Mouse (Mus musculus) limb, embryonic 12.5 days (tissue): Measurements from ENCODE around the gene 2010111I01Rik. TPM values are rescaled to one million over a fixed set of nuclear protein-coding genes. Genes with fewer than 3 reads are reported as not detected.
"Not testable (repeated sequence)": the region's sequence is repeated elsewhere in the genome, so short reads cannot be mapped to it uniquely, and the experiment has no call there.

Source experiments
- ATAC-seq: fragments of 200-750 bp; cut with Nextera tagmentation; 2 replicates; pipeline ENCODE4 v1.8.0; 2017; ENCODE audit warnings: low read depth, moderate TSS enrichment; ENCODE audit not compliant: insufficient number of reproducible peaks, insufficient read depth, low FRiP score, low TSS enrichment
- H3K27ac ChIP-seq: fragments of 300-500 bp; sonication (generic); 2 replicates; pipeline ENCODE4 v1.5.1; 2016; ENCODE audit warnings: mild to moderate bottlenecking, moderate library complexity
- H3K27me3 ChIP-seq: fragments of 300-500 bp; sonication (generic); 2 replicates; pipeline ENCODE4 v1.6.1; 2016; ENCODE audit warnings: mild to moderate bottlenecking, moderate library complexity
- H3K36me3 ChIP-seq: fragments of 300-500 bp; sonication (generic); 2 replicates; pipeline ENCODE4 v1.6.1; 2016; ENCODE audit warnings: mild to moderate bottlenecking, moderate library complexity
- H3K4me1 ChIP-seq: fragments of 300-500 bp; sonication (generic); replicated peaks from 2 replicates; pipeline ENCODE4 v1.6.1; 2016
- H3K4me2 ChIP-seq: fragments of 300-500 bp; sonication (generic); 2 replicates; pipeline ENCODE4 v1.6.1; 2016; ENCODE audit warnings: mild to moderate bottlenecking, moderate library complexity
- H3K4me3 ChIP-seq: fragments of 300-500 bp; sonication (generic); replicated peaks from 2 replicates; pipeline ENCODE4 v1.5.1; 2016; ENCODE audit warnings: mild to moderate bottlenecking
- H3K9ac ChIP-seq: fragments of 300-500 bp; sonication (generic); replicated peaks from 2 replicates; pipeline ENCODE4 v1.6.1; 2016; ENCODE audit warnings: mild to moderate bottlenecking, moderate library complexity
- H3K9me3 ChIP-seq: fragments of 300-500 bp; sonication (generic); 2 replicates; pipeline ENCODE4 v1.6.1; 2016; ENCODE audit warnings: mild to moderate bottlenecking, moderate library complexity
- WGBS: fragments of 180-500 bp; shearing (Covaris S2); methylation state at CpG from one replicate; pipeline ENCODE4 v1.1.7; 2016; 5-methylcytosine and 5-hydroxymethylcytosine counted together
- polyA plus RNA-seq: library from polyadenylated mRNA; unstranded; fragments of >200 nt; fragmentation: Nextera tagmentation; extraction: Ambion mirVana; gene quantifications from 2 replicates; pipeline ENCODE4 v1.2.1, GENCODE M21; 2016

Gene 2010111I01Rik
- polyA plus RNA-seq, 1 experiment from 2014 or later, result 207 TPM

DNA sequence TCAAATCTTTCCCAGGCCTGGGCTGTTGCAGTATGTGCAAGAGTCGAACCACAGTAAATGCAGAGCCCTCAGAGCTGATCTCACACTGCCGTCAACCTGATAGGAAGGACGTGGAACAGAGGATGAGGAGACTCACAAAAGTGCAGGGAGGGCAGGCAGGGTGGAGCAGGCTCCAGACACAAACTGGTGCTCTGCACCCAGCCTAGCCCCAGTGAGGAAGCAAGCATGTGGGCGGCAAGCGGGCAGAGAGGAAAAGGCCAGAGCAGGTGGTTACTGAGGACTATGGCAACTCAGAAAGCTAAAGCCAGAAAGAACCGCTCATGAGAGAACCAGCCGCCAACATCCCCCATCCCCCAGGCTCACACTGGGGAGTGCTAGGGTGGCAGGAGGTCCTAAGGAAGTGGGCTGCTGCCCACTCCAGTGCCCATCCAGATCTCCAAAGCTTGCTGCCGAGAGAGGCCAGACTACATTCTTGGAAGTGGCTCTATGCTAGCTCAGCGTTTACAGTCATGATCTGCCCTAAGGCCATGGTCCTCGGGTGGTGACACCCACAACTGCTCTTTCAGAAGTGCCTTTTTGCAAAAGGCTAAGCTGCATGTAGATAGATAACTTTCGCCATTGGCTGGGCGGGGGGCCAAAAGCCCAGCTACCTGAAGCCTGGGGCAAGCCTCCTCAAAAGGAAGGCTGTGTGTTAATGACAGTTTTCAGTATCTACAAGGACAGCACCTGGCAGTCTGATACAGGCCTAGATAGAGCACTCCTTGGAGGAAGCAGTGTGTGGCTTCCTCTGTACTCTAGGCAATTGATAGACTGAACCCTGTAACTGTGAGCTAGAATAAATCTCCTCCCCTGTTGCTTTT, 349.3 kb downstream of the 2010111I01Rik start:
- Histone ChIP-seq H3K4me1 (peaks cover 32% of the 10 kb centered on the region), H3K9ac (no peak overlapping the region), H3K27me3 (no peaks in the 10 kb centered on the region), H3K4me3 (no peak overlapping the region), H3K4me2 (no peak overlapping the region), H3K27ac (peak overlapping the region; percentile 59; the same call in 1 of the 2 replicates), H3K9me3 (no peaks in the 10 kb centered on the region), H3K36me3 (peaks cover 32% of the 10 kb centered on the region)
- 80% methylated on average over 12 of the region's 12 CpGs for WGBS
- ATAC-seq, result no peak

DNA sequence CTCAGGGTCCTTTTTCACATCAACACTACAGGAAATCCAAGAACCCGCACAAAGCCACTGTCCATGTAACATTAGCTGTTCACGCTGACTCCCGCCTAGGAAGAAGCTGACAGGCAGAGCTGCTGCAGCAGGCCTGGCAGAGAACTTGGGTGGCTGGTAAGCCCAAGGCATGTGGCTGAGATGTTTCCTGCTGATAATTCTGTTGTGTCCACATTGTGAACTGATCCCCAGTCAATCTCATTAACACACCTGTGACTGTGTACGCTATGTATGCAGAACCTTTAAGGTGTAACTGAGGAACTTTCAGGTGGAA, 349.9 kb downstream of the 2010111I01Rik start:
- no peaks in the 10 kb centered on the region for H3K27me3 ChIP-seq
- H3K9me3 ChIP-seq, result no peaks in the 10 kb centered on the region
- H3K27ac ChIP-seq, result peak overlapping the region; percentile 59; the same call in 1 of the 2 replicates
- no peak overlapping the region for H3K9ac ChIP-seq
- 77% methylated on average over 4 of the region's 4 CpGs for WGBS
- H3K4me1 ChIP-seq, result peaks cover 28% of the 10 kb centered on the region
- no peak overlapping the region for H3K4me2 ChIP-seq
- H3K36me3 ChIP-seq, result peaks cover 32% of the 10 kb centered on the region
- no peak overlapping the region for H3K4me3 ChIP-seq
- no peak for ATAC-seq

- not testable (repeated sequence) for H3K27me3 ChIP-seq, H3K4me3 ChIP-seq, ATAC-seq, H3K4me2 ChIP-seq, H3K9ac ChIP-seq, H3K27ac ChIP-seq, H3K9me3 ChIP-seq
- 88% methylated on average over 4 of the region's 4 CpGs for WGBS
- Histone ChIP-seq H3K36me3 (peaks cover 32% of the 10 kb centered on the region), H3K4me1 (peaks cover 27% of the 10 kb centered on the region)
Observed at GRCm38 (mm10) chr13:63315111-63315510, 350.4 kb downstream of the 2010111I01Rik start.

DNA sequence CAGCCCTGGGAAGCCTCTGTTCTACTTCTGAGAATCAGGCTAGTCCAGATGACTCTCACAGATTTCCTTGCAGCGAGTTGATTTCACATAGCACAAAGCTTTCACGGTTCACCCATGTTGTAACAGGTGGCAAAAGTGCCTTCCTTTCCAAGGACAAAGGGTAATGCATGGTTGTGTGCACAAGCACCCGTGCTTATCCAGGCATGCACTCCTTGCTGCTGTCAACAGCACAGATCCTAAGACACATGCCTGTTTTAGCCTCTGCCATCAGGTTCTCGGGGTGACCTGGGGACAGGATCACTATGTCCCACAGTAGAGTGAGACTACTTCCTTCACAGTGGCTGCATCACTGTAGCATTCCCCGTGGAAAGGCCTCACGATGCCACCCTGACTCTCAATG, 351.1 kb downstream of the 2010111I01Rik start:
- Histone ChIP-seq H3K9ac (no peak overlapping the region), H3K4me2 (no peak overlapping the region), H3K36me3 (peaks cover 36% of the 10 kb centered on the region), H3K4me1 (peaks cover 27% of the 10 kb centered on the region), H3K4me3 (no peak overlapping the region), H3K9me3 (no peaks in the 10 kb centered on the region), H3K27me3 (no peaks in the 10 kb centered on the region), H3K27ac (no peak overlapping the region)
- WGBS, result 88% methylated on average over 6 of the region's 6 CpGs
- no peak for ATAC-seq

DNA sequence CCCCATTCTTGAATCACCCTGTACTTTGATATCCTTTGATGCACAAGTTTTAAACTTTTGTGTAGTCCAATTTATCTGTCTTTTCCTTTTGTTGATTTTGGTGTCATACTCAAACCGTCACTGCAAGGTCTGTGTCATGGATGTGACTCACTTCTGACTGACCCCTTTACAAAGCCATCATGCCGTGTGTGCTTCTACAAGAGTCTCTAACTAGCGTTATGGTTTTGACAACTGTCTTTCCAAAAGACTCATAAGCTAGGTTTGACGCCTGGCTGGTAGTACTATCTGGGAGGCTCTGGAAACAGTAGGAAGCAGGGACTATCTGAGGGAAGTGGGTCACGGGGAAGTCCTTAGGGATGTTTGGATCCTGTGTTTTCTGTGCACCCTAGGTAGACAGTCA, 351.7 kb downstream of the 2010111I01Rik start:
- 89% methylated on average over 5 of the region's 5 CpGs for WGBS

DNA sequence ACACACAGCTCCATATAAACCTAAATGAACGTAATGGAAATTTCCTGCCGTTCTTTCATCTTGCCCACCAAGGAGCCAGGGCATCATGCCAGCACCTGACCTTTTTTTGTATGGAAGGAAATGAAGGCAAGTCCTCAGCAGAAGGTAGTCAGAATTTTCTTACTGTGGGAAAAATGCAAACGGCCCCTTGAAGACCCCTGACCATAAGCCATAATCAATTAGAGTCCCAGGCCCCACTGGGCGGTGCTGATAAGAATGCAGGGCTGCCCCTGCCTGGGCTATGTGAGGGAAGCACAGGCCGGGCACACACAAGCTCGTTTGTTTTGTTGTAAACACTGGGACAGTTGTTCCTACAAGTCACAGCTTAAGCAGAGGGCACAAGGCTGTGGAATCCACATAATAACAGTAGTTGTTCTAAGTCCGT, 353.0 kb downstream of the 2010111I01Rik start:
- H3K4me2 ChIP-seq, result no peak overlapping the region
- WGBS, result 47% methylated on average over 7 of the region's 7 CpGs

More for the DNA sequence above, 351.7 kb downstream of the 2010111I01Rik start:
- no peak overlapping the region for H3K4me3 ChIP-seq
- H3K9me3 ChIP-seq, result no peaks in the 10 kb centered on the region
- H3K36me3 ChIP-seq, result peaks cover 38% of the 10 kb centered on the region
- H3K4me2 ChIP-seq, result no peak overlapping the region
- no peak for ATAC-seq
- H3K9ac ChIP-seq, result no peak overlapping the region
- H3K4me1 ChIP-seq, result peaks cover 29% of the 10 kb centered on the region
- H3K27me3 ChIP-seq, result no peaks in the 10 kb centered on the region
- H3K27ac ChIP-seq, result no peak overlapping the region

DNA sequence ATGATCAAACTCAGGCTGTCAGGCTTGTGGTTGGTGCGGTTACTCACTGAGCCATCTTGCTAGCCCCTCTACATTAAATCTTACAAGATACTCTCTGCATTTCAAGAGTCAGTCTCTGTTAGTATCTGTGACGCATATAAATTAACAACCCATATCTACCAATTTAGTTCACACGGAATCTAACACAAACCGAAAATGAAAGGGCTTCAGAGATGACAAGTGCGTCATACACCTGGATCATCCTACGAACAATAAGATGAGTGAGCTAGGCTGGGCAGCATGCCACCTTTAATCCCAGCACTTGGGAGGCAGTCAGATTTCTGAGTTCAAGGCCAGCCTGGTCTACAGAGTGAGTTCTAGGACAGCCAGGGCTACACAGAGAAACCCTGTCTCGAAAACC, 355.1 kb downstream of the 2010111I01Rik start:
- Histone ChIP-seq H3K9ac (no peak overlapping the region), H3K27ac (no peak overlapping the region), H3K4me2 (no peak overlapping the region), H3K27me3 (no peaks in the 10 kb centered on the region), H3K36me3 (peaks cover 20% of the 10 kb centered on the region), H3K4me1 (peaks cover 50% of the 10 kb centered on the region), H3K4me3 (no peak overlapping the region), H3K9me3 (no peaks in the 10 kb centered on the region)
- 96% methylated on average over 7 of the region's 7 CpGs for WGBS
- ATAC-seq, result no peak

More for the DNA sequence above, 353.0 kb downstream of the 2010111I01Rik start:
- H3K4me1 ChIP-seq, result peaks cover 41% of the 10 kb centered on the region
- no peaks in the 10 kb centered on the region for H3K9me3 ChIP-seq
- no peaks in the 10 kb centered on the region for H3K27me3 ChIP-seq
- H3K4me3 ChIP-seq, result no peak overlapping the region
- peaks cover 26% of the 10 kb centered on the region for H3K36me3 ChIP-seq
- ATAC-seq, result no peak
- H3K27ac ChIP-seq, result peak overlapping the region; percentile 75
- no peak overlapping the region for H3K9ac ChIP-seq

- no peaks in the 10 kb centered on the region for H3K27me3 ChIP-seq
- H3K9me3 ChIP-seq, result no peaks in the 10 kb centered on the region
- peaks cover 59% of the 10 kb centered on the region for H3K4me1 ChIP-seq
- H3K4me3 ChIP-seq, result no peak overlapping the region
- no peak for ATAC-seq
- no peak overlapping the region for H3K9ac ChIP-seq
- H3K4me2 ChIP-seq, result no peak overlapping the region
- 72% methylated on average over 5 of the region's 5 CpGs for WGBS
- peaks cover 12% of the 10 kb centered on the region for H3K36me3 ChIP-seq
- H3K27ac ChIP-seq, result peak overlapping the region; percentile 41; the same call in 1 of the 2 replicates
Observed at GRCm38 (mm10) chr13:63321689-63322088, 357.0 kb downstream of the 2010111I01Rik start.

- no peaks in the 10 kb centered on the region for H3K9me3 ChIP-seq
- H3K4me1 ChIP-seq, result peaks cover 53% of the 10 kb centered on the region
- no peaks in the 10 kb centered on the region for H3K27me3 ChIP-seq
- 90% methylated on average over 6 of the region's 6 CpGs for WGBS
- H3K9ac ChIP-seq, result no peak overlapping the region
- H3K4me3 ChIP-seq, result no peak overlapping the region
- no peak overlapping the region for H3K4me2 ChIP-seq
- no peak for ATAC-seq
- H3K36me3 ChIP-seq, result peaks cover 6% of the 10 kb centered on the region; the same call in 1 of the 2 replicates
- peak overlapping the region; percentile 87 for H3K27ac ChIP-seq
Observed at GRCm38 (mm10) chr13:63322756-63323155, 358.1 kb downstream of the 2010111I01Rik start.

GRCm38 (mm10) chr13:63323286-63324075, 358.8 kb downstream of the 2010111I01Rik start:
- peaks cover 52% of the 10 kb centered on the region for H3K4me1 ChIP-seq
- H3K9ac ChIP-seq, result no peak overlapping the region
- no peak overlapping the region for H3K4me3 ChIP-seq
- no peaks in the 10 kb centered on the region for H3K9me3 ChIP-seq
- 75% methylated on average over 9 of the region's 9 CpGs for WGBS
- H3K27me3 ChIP-seq, result no peaks in the 10 kb centered on the region
- no peak overlapping the region for H3K4me2 ChIP-seq
- peaks cover 6% of the 10 kb centered on the region; the same call in 1 of the 2 replicates for H3K36me3 ChIP-seq
- no peak for ATAC-seq
- H3K27ac ChIP-seq, result peak overlapping the region; percentile 87

DNA sequence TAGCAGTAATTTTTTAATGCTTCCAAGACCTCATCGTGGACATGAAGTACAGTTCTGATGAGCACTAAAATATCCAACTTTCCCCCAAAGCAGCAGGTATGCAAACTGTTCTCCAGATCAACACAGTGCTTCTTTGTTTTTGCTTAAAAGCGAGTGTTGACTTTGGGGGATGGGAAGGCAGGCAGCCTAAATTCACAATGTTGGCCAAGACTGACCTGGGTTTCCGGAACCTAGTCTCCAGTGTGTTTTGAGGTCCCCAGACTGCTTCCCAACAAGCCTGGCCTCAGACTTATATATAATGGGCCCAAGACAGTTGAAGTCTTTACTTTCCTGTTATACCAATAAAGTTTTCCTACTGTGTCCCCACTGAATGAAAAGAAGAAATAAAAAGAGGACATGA, 359.6 kb downstream of the 2010111I01Rik start:
- Histone ChIP-seq H3K27me3 (no peaks in the 10 kb centered on the region), H3K27ac (peak overlapping the region; percentile 87), H3K4me1 (peaks cover 56% of the 10 kb centered on the region), H3K4me3 (no peak overlapping the region), H3K36me3 (peaks cover 6% of the 10 kb centered on the region; the same call in 1 of the 2 replicates), H3K9me3 (no peaks in the 10 kb centered on the region), H3K9ac (no peak overlapping the region), H3K4me2 (no peak overlapping the region)
- no peak for ATAC-seq
- WGBS, result 65% methylated on average over 3 of the region's 3 CpGs
